Mouse (Mus musculus) MEL (cell line): Measurements from ENCODE around the gene Cpeb2. TPM values are rescaled to one million over a fixed set of nuclear protein-coding genes. Genes with fewer than 3 reads are reported as not detected.

Experiments used
- DNase-seq: peaks from one replicate; pipeline ENCODE4 v3.0.0; 2011; ENCODE audit warnings: low read depth, low spot score
- H3K27ac ChIP-seq: 2 replicates; pipeline ENCODE4 v1.5.1; 2012; ENCODE audit warnings: low read depth, mild to moderate bottlenecking, control low read depth, low read length, moderate library complexity; ENCODE audit not compliant: control insufficient read depth
- H3K27me3 ChIP-seq, 2 experiments: fragments of 150-350 bp in 1 of 2; sonication (generic) in 1 of 2; 2 replicates each; pipeline ENCODE4 v1.6.1; 2012; ENCODE audit warnings: low read length in 2 of 2, mild to moderate bottlenecking in 2 of 2, improper control_type of control experiment in 1 of 2, moderate library complexity in 1 of 2; ENCODE audit not compliant: insufficient read depth in 2 of 2, control insufficient read depth in 1 of 2
- H3K36me3 ChIP-seq, 2 experiments: 2 replicates each; pipeline ENCODE4 v1.6.1; 2012 to 2014; ENCODE audit warnings: low read length in 2 of 2, improper control_type of control experiment in 1 of 2, inconsistent platforms in 1 of 2, mild to moderate bottlenecking in 1 of 2; ENCODE audit not compliant: insufficient read depth in 2 of 2, control insufficient read depth in 1 of 2
- H3K4me1 ChIP-seq, 2 experiments: fragments of 150-350 bp in 1 of 2; sonication (generic) in 1 of 2; 2 replicates each; pipeline ENCODE4 v1.6.1; 2012; ENCODE audit warnings: low read length in 2 of 2, improper control_type of control experiment in 1 of 2, mild to moderate bottlenecking in 1 of 2; ENCODE audit not compliant: insufficient read depth in 2 of 2, control insufficient read depth in 1 of 2
- H3K4me3 ChIP-seq, 2 experiments: fragments of 150-350 bp in 1 of 2; sonication (generic) in 1 of 2; 2 replicates each; pipeline ENCODE4 v1.5.1; 2012; ENCODE audit warnings: low read depth in 2 of 2, low read length in 2 of 2, mild to moderate bottlenecking in 2 of 2, moderate library complexity in 2 of 2, control low read depth in 1 of 2, improper control_type of control experiment in 1 of 2; ENCODE audit not compliant: control insufficient read depth in 1 of 2, insufficient read depth in 1 of 2
- H3K79me2 ChIP-seq: 2 replicates; pipeline ENCODE4 v1.6.1; 2012; ENCODE audit warnings: mild to moderate bottlenecking, low read length, moderate library complexity; ENCODE audit not compliant: control insufficient read depth, poor library complexity, insufficient read depth
- H3K9ac ChIP-seq: 2 replicates; pipeline ENCODE4 v1.6.1; 2012; ENCODE audit warnings: low read depth, mild to moderate bottlenecking, control low read depth, low read length, moderate library complexity; ENCODE audit not compliant: control insufficient read depth, poor library complexity, severe bottlenecking
- H3K9me3 ChIP-seq: fragments of 150-350 bp; sonication (generic); replicated peaks from 2 replicates; pipeline ENCODE4 v1.6.1; 2012; ENCODE audit warnings: mild to moderate bottlenecking, low read length, improper control_type of control experiment, moderate library complexity; ENCODE audit not compliant: insufficient read depth
- BHLHE40 ChIP-seq: IDR thresholded peaks from 2 replicates; pipeline ENCODE4 v1.6.1; 2012; ENCODE audit warnings: low read depth, mild to moderate bottlenecking, inconsistent platforms, low read length, improper control_type of control experiment, borderline replicate concordance
- CHD2 ChIP-seq: IDR thresholded peaks from 2 replicates; pipeline ENCODE4 v1.6.1; 2011; ENCODE audit warnings: low read length, improper control_type of control experiment
- E2F4 ChIP-seq: IDR thresholded peaks from 2 replicates; pipeline ENCODE4 v1.6.1; 2011; ENCODE audit warnings: low read depth, low read length, improper control_type of control experiment, borderline replicate concordance
- ELF1 ChIP-seq: IDR thresholded peaks from 2 replicates; pipeline ENCODE4 v1.6.1; 2014; ENCODE audit warnings: low read depth, mild to moderate bottlenecking, inconsistent platforms, low read length, improper control_type of control experiment, moderate library complexity
- EP300 ChIP-seq, 2 experiments: IDR thresholded peaks; 2 replicates each; pipeline ENCODE4 v1.6.1; 2011; ENCODE audit warnings: improper control_type of control experiment in 2 of 2, low read length in 2 of 2, low read depth in 1 of 2, mild to moderate bottlenecking in 1 of 2
- ETS1 ChIP-seq: IDR thresholded peaks from 2 replicates; pipeline ENCODE4 v1.6.1; 2012; ENCODE audit warnings: low read depth, mild to moderate bottlenecking, inconsistent platforms, low read length, improper control_type of control experiment, moderate library complexity
- GABPA ChIP-seq: IDR thresholded peaks from 2 replicates; pipeline ENCODE4 v1.6.1; 2012; ENCODE audit warnings: low read depth, mild to moderate bottlenecking, inconsistent platforms, low read length, improper control_type of control experiment, moderate library complexity
- JUND ChIP-seq: IDR thresholded peaks from 2 replicates; pipeline ENCODE4 v1.6.1; 2011; ENCODE audit warnings: low read depth, mild to moderate bottlenecking, improper control_type of control experiment, low read length
- MAFK ChIP-seq: IDR thresholded peaks from 2 replicates; pipeline ENCODE4 v1.6.1; 2011; ENCODE audit warnings: low read depth, mild to moderate bottlenecking, low read length, improper control_type of control experiment, borderline replicate concordance
- MAZ ChIP-seq: IDR thresholded peaks from 2 replicates; pipeline ENCODE4 v1.6.1; 2012; ENCODE audit warnings: low read depth, mild to moderate bottlenecking, inconsistent platforms, low read length, improper control_type of control experiment
- MEF2A ChIP-seq: IDR thresholded peaks from 2 replicates; pipeline ENCODE4 v1.6.1; 2014; ENCODE audit warnings: low read depth, mild to moderate bottlenecking, inconsistent platforms, low read length, improper control_type of control experiment; ENCODE audit not compliant: poor library complexity, insufficient replicate concordance, severe bottlenecking; ENCODE audit errors: extremely low read depth
- MYB ChIP-seq: IDR thresholded peaks from 2 replicates; pipeline ENCODE4 v1.6.1; 2011; ENCODE audit warnings: mild to moderate bottlenecking, low read depth, low read length, improper control_type of control experiment
- MYC ChIP-seq: IDR thresholded peaks from 2 replicates; pipeline ENCODE4 v1.6.1; 2011; ENCODE audit warnings: low read depth, mild to moderate bottlenecking, low read length, improper control_type of control experiment, moderate library complexity
- NRF1 ChIP-seq: IDR thresholded peaks from 2 replicates; pipeline ENCODE4 v1.6.1; 2014; ENCODE audit warnings: low read depth, mild to moderate bottlenecking, inconsistent platforms, low read length, improper control_type of control experiment, moderate library complexity; ENCODE audit not compliant: poor library complexity, insufficient read depth, severe bottlenecking
- POLR2A ChIP-seq, 2 experiments: IDR thresholded peaks; 2 replicates each; pipeline ENCODE4 v1.6.1; 2011 to 2012; ENCODE audit warnings: low read length in 2 of 2, mild to moderate bottlenecking in 2 of 2, control low read depth in 1 of 2, improper control_type of control experiment in 1 of 2, low read depth in 1 of 2, moderate library complexity in 1 of 2; ENCODE audit not compliant: control insufficient read depth in 1 of 2, insufficient read depth in 1 of 2, poor library complexity in 1 of 2
- POLR2AphosphoS5 ChIP-seq: IDR thresholded peaks from 2 replicates; pipeline ENCODE4 v1.6.1; 2012; ENCODE audit warnings: low read depth, borderline replicate concordance, mild to moderate bottlenecking, inconsistent platforms, low read length, moderate library complexity, mixed read lengths
- TBP ChIP-seq: IDR thresholded peaks from 2 replicates; pipeline ENCODE4 v1.8.0; 2011; ENCODE audit warnings: low read depth, low read length, improper control_type of control experiment
- UBTF ChIP-seq: IDR thresholded peaks from 2 replicates; pipeline ENCODE4 v1.6.1; 2012; ENCODE audit warnings: low read depth, mild to moderate bottlenecking, inconsistent platforms, low read length, improper control_type of control experiment, moderate library complexity, borderline replicate concordance; ENCODE audit not compliant: insufficient read depth
- USF2 ChIP-seq, 2 experiments: IDR thresholded peaks; 2 replicates each; pipeline ENCODE4 v1.6.1; 2011 to 2012; ENCODE audit warnings: improper control_type of control experiment in 2 of 2, low read length in 2 of 2, borderline replicate concordance in 1 of 2, inconsistent platforms in 1 of 2, low read depth in 1 of 2, mild to moderate bottlenecking in 1 of 2; ENCODE audit not compliant: insufficient read depth in 1 of 2
- ZC3H11A ChIP-seq: IDR thresholded peaks from 2 replicates; pipeline ENCODE4 v1.6.1; 2012; ENCODE audit warnings: low read depth, mild to moderate bottlenecking, inconsistent platforms, low read length, improper control_type of control experiment
- polyA plus RNA-seq, 2 experiments: library from polyadenylated mRNA; stranded (reverse) in 1 of 2; unstranded in 1 of 2; fragments of >175 nt in 1 of 2; fragments of >200 nt in 1 of 2; gene quantifications; 2 replicates each; pipeline versions ENCODE4 v1.2.1 to v1.2.4; 2012; ENCODE audit warnings: low replicate concordance in 2 of 2, low read depth in 1 of 2; ENCODE audit not compliant: insufficient read length in 2 of 2, insufficient read depth in 1 of 2, missing spikeins in 1 of 2
- total RNA-seq: library from RNA; depleted of rRNA; stranded (reverse); fragments of 300-350 nt; gene quantifications from 2 replicates; pipeline ENCODE4 v1.2.3, GENCODE M21; 2012

Cpeb2 gene
- total and polyA plus RNA-seq, 3 experiments, result 0.69 to 2.0 TPM; not detected in 1

- TF ChIP-seq GABPA, result no peak
- TF ChIP-seq MYB, result no peak
- TF ChIP-seq EP300 (IDR thresholded peaks at IDR 0.05; ENCODE audit: low read depth in 1 of 2, low read length in 2 of 2), result no peak
- no peak for TF ChIP-seq ZC3H11A
- TF ChIP-seq USF2 (IDR thresholded peaks at IDR 0.05; ENCODE audit: borderline replicate concordance in 1 of 2, insufficient read depth in 1 of 2, low read depth in 1 of 2, low read length in 2 of 2), result peak in 1 of 2 experiments; percentile 82; a peak in 2 of 4 replicates
These were observed at the start of gene Cpeb2 (continued) for GRCm38 (mm10) chr5:43232480-43233315.

DNA sequence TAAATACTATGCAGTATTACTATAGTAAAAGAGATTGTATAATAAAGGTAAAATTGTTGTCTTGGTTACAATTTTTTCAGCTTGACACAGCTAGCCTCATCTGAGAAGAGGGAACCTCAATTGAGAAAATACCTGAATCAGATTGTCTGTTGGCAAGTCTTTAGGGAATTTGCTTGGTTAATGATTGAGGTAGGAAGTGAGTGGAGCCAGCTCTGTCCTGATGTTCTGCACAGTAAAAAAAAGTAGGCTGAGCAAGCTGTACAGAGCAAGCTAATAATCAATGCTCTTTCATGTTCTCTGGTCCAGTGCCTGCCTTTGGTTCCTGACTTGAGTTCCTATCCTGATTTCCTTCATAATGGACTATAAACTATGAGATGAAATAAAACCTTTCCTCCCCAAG lies 49.4 kb upstream of the Cpeb2 start:
- H3K79me2 ChIP-seq, result no peaks in the 10 kb centered on the region
- peaks cover 0 to 7% of the 10 kb centered on the region in 2 experiments for H3K4me1 ChIP-seq
- TF ChIP-seq ETS1 (no peak), MYC (no peak), NRF1 (no peak), UBTF (no peak), GABPA (no peak), EP300 (IDR thresholded peaks at IDR 0.05; ENCODE audit: low read depth in 1 of 2, low read length in 2 of 2) (no peak), POLR2A (IDR thresholded peaks at IDR 0.05; ENCODE audit: control insufficient read depth in 1 of 2, insufficient read depth in 1 of 2, low read depth in 1 of 2, low read length in 2 of 2, poor library complexity in 1 of 2) (no peak), CHD2 (no peak), ELF1 (no peak), E2F4 (no peak), BHLHE40 (no peak), MAZ (no peak), POLR2AphosphoS5 (no peak), MEF2A (no peak), TBP (no peak), USF2 (IDR thresholded peaks at IDR 0.05; ENCODE audit: borderline replicate concordance in 1 of 2, insufficient read depth in 1 of 2, low read depth in 1 of 2, low read length in 2 of 2) (no peak), JUND (no peak), MAFK (no peak)
- TF ChIP-seq, all 39 proteins: peak for 0
- peaks cover 1 to 2% of the 10 kb centered on the region in 2 experiments; a peak in 1 of 4 replicates for H3K27me3 ChIP-seq
- peaks cover 0 to 5% of the 10 kb centered on the region in 2 experiments; a peak in 2 of 4 replicates for H3K36me3 ChIP-seq
- H3K9me3 ChIP-seq, result no peaks in the 10 kb centered on the region
- H3K27ac ChIP-seq, result no peak overlapping the region
- no peak overlapping the region for H3K4me3 ChIP-seq
- DNase-seq, result no peak
- no peak overlapping the region for H3K9ac ChIP-seq
